Mouse (Mus musculus) erythroblast, embryonic 14.5 days (primary cell): Measurements from ENCODE around the gene Il17ra.

Source experiments
- GATA1 ChIP-seq: IDR thresholded peaks from 2 replicates; pipeline ENCODE4 v1.6.1; 2012; ENCODE audit warnings: low read length, inconsistent platforms, mixed read lengths
- TAL1 ChIP-seq: IDR thresholded peaks from 3 replicates; pipeline ENCODE4 v1.6.1; 2012; ENCODE audit warnings: low read length, inconsistent platforms, mixed read lengths

GRCm38 (mm10) chr6:120519647-120520046 is 56.6 kb downstream of the Il17ra start:
- TF ChIP-seq TAL1 (no peak), GATA1 (no peak)
